Mouse (Mus musculus) midbrain, postnatal 0 days (tissue): ENCODE results near the gene Eif4e1b. TPM values are rescaled to one million over a fixed set of nuclear protein-coding genes. Genes with fewer than 3 reads are reported as not detected.

Source experiments
- ATAC-seq: fragments of 200-750 bp; cut with Nextera tagmentation; 2 replicates; pipeline ENCODE4 v1.8.0; 2017; ENCODE audit warnings: moderate number of reproducible peaks, mild to moderate bottlenecking, moderate TSS enrichment, moderate library complexity; ENCODE audit not compliant: low FRiP score
- DNase-seq: peaks from one replicate; pipeline ENCODE4 v3.0.0-alpha.2; 2015; ENCODE audit warnings: low spot score
- H3K27ac ChIP-seq: fragments of 300-500 bp; sonication (generic); 2 replicates; pipeline ENCODE4 v1.5.1; 2014; ENCODE audit warnings: low read depth, mild to moderate bottlenecking, low read length, mixed read lengths
- H3K27me3 ChIP-seq: fragments of 300-500 bp; sonication (generic); 2 replicates; pipeline ENCODE4 v1.6.1; 2014; ENCODE audit warnings: low read length, control low read depth, mixed read lengths; ENCODE audit not compliant: insufficient read depth
- H3K36me3 ChIP-seq: fragments of 300-500 bp; sonication (generic); 2 replicates; pipeline ENCODE4 v1.6.1; 2014; ENCODE audit warnings: low read length, control low read depth, mixed read lengths; ENCODE audit not compliant: insufficient read depth
- H3K4me1 ChIP-seq: fragments of 300-500 bp; sonication (generic); 2 replicates; pipeline ENCODE4 v1.6.1; 2014; ENCODE audit warnings: mild to moderate bottlenecking, control low read depth, antibody characterized with exemption, low read length, mixed read lengths; ENCODE audit not compliant: insufficient read depth
- H3K4me2 ChIP-seq: fragments of 300-500 bp; sonication (generic); 2 replicates; pipeline ENCODE4 v1.6.1; 2014; ENCODE audit warnings: low read depth, mild to moderate bottlenecking, low read length, mixed read lengths; ENCODE audit not compliant: poor library complexity, severe bottlenecking
- H3K4me3 ChIP-seq: fragments of 300-500 bp; sonication (generic); 2 replicates; pipeline ENCODE4 v1.5.1; 2014; ENCODE audit warnings: low read depth, mild to moderate bottlenecking, low read length, moderate library complexity
- H3K9ac ChIP-seq: fragments of 300-500 bp; sonication (generic); replicated peaks from 2 replicates; pipeline ENCODE4 v1.6.1; 2014; ENCODE audit warnings: mild to moderate bottlenecking, low read length, moderate library complexity, mixed read lengths; ENCODE audit not compliant: poor library complexity, severe bottlenecking
- H3K9me3 ChIP-seq: fragments of 300-500 bp; sonication (generic); 2 replicates; pipeline ENCODE4 v1.6.1; 2016; ENCODE audit warnings: low read length, control low read depth
- CTCF ChIP-seq: IDR thresholded peaks from 2 replicates; pipeline ENCODE4 v1.5.1; 2016; ENCODE audit warnings: antibody characterized with exemption, mild to moderate bottlenecking
- whole genome bisulfite sequencing: fragments of 180-500 bp; shearing (Covaris S2); extraction: QIAGEN DNeasy Blood & Tissue Kit; methylation state at CpG from one replicate; pipeline ENCODE4 v1.1.7; 2014; 5-methylcytosine and 5-hydroxymethylcytosine counted together
- polyA plus RNA-seq: library from polyadenylated mRNA; unstranded; fragments of >200 nt; fragmentation: Nextera tagmentation; extraction: Ambion mirVana; gene quantifications from 2 replicates; pipeline ENCODE4 v1.2.1, GENCODE M21; 2015
- total RNA-seq: library from RNA; depleted of rRNA; stranded (reverse); fragments of >200 nt; gene quantifications from 2 replicates; pipeline ENCODE4 v1.2.3, GENCODE M21; 2014

Eif4e1b gene
- total and polyA plus RNA-seq, 2 experiments from 2014 or later = not detected

DNA sequence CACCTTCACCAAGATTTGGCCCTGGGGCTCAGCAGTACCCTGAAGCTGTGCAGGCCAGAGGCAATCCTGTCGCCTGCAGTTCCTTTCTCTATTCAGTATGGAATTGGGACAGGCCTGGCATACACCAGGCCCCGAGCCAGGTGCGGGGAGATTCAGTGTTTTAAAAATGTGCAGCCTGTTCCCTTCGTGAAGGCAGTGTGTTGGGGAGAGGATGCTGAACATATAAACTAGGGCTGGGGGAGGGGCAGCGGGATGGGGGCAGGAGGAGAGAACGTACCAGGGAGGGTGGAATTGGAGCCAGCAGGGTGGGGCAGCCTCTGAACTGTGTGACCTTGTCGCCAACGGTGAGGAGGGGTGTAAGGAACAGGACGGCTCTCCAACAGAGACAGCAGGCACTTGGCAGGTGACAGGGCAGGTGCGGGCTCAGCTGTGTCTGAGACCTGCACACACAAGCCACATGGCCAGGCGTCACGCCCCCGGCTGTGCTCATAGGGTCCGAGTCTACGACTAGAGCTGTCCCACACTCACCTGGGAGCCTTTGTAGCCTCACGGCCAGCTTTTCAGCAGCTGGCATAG is 10.3 kb downstream of the Eif4e1b start:
- H3K4me1 ChIP-seq = peaks cover 4% of the 10 kb centered on the region; the same call in 1 of the 2 replicates
- H3K36me3 ChIP-seq = no peaks in the 10 kb centered on the region; the same call in 1 of the 2 replicates
- H3K4me3 ChIP-seq = no peak overlapping the region
- DNase-seq = no peak
- no peak overlapping the region for H3K27ac ChIP-seq
- no peak for TF ChIP-seq CTCF
- no peaks in the 10 kb centered on the region for H3K9me3 ChIP-seq
- WGBS = 82% methylated on average over 16 of the region's 16 CpGs
- no peak overlapping the region for H3K9ac ChIP-seq
- ATAC-seq = no peak
- no peak overlapping the region for H3K4me2 ChIP-seq
- no peaks in the 10 kb centered on the region for H3K27me3 ChIP-seq

DNA sequence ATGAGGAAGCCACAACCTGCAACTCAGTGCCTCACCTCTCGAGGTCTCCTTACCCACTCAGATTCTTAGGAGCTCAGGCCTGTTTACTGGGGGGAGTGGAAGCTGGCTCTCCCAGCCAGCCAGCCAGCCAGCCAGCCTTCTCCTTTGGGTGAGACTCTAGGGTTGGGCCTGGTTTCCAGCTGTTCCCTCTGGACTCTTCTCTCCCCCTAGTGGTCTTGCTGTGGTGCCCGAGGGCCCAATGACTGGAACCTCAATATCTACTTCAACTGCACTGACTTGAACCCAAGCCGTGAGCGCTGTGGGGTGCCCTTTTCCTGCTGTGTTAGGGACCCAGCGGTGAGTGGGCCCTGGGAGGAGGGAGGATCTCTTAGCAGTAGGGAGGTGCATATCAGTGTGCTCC is 11.0 kb downstream of the Eif4e1b start:
- Histone ChIP-seq H3K27me3 (no peaks in the 10 kb centered on the region), H3K36me3 (no peaks in the 10 kb centered on the region; the same call in 1 of the 2 replicates), H3K9me3 (no peaks in the 10 kb centered on the region), H3K27ac (no peak overlapping the region), H3K4me1 (peaks cover 4% of the 10 kb centered on the region; the same call in 1 of the 2 replicates), H3K9ac (no peak overlapping the region), H3K4me3 (no peak overlapping the region), H3K4me2 (no peak overlapping the region)
- DNase-seq (no peak), ATAC-seq (no peak)
- peak; percentile 28; the same call in 1 of the 2 replicates for TF ChIP-seq CTCF
- WGBS = 57% methylated on average over 5 of the region's 5 CpGs

DNA sequence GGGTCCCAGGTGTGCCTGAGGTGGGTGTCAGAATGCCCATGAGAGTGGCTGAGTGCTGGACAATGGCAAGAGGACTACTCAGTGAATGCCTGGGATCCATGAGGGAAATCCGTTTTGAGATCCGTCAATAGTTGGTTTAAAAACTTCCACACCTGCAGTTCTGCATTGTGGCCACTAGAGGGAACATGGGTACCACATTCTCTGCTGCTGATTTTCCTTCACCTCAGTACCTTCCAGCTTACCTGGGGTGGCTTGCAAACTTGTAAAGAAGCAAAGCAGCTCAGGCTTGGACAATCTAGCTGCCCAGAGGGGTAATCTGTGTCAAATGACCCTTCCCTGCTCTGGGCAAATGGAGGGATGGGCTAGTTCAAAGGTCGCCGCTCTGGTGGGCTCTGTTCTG is 13.6 kb downstream of the Eif4e1b start:
- WGBS = 44% methylated on average over 4 of the region's 4 CpGs
- TF ChIP-seq CTCF = peak; percentile 97

DNA sequence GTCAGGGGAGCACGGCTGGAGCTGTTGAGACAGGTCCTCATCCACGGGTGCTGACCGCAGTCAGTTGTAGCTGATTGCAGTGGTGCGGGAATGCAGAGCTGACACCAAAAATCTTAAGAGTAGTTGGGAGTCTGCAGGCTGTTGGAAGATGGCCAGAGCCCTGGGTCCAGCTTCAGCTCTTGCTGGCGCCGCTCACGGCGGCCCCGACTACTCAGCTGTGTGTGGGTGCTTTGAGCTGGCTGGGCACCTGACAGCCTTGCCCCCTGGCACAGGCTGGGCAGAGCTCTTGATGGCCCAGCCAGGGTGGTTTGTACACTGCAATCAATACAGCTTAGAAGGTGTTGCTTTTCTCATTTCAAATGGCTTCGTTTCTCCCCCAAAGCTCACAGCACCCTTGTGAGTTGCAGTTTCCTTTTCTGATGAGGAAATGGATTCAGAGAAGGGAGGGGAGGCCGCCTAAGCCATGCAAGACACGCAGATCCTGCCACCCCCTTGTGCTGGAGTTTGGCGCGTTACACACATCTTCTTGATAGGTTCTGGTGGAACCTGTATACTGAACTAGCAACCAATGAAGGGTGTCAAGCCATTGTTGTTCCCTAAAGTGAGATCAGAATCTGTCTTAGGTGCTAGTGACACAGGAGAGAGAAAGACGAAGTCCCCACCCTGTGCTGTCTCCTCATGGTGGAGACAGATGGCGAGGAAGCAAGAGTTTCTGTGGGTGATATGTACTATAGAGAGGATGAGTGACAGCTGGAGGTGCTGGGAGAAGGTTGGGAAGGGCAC is 14.3 kb downstream of the Eif4e1b start:
- no peak overlapping the region for H3K4me3 ChIP-seq
- no peaks in the 10 kb centered on the region for H3K4me1 ChIP-seq
- no peak for DNase-seq
- no peak for ATAC-seq
- no peak overlapping the region for H3K9ac ChIP-seq
- TF ChIP-seq CTCF = no peak
- H3K36me3 ChIP-seq = no peaks in the 10 kb centered on the region; the same call in 1 of the 2 replicates
- H3K9me3 ChIP-seq = no peaks in the 10 kb centered on the region
- no peak overlapping the region for H3K27ac ChIP-seq
- 81% methylated on average over 16 of the region's 16 CpGs for WGBS
- H3K27me3 ChIP-seq = no peaks in the 10 kb centered on the region
- H3K4me2 ChIP-seq = no peak overlapping the region

More for the DNA sequence above, 13.6 kb downstream of the Eif4e1b start:
- no peak overlapping the region for H3K27ac ChIP-seq
- H3K4me3 ChIP-seq = no peak overlapping the region
- H3K4me2 ChIP-seq = no peak overlapping the region
- H3K36me3 ChIP-seq = no peaks in the 10 kb centered on the region; the same call in 1 of the 2 replicates
- H3K9ac ChIP-seq = no peak overlapping the region
- H3K9me3 ChIP-seq = no peaks in the 10 kb centered on the region
- no peaks in the 10 kb centered on the region for H3K4me1 ChIP-seq
- H3K27me3 ChIP-seq = no peaks in the 10 kb centered on the region
- ATAC-seq (no peak), DNase-seq (peak; percentile 69)

DNA sequence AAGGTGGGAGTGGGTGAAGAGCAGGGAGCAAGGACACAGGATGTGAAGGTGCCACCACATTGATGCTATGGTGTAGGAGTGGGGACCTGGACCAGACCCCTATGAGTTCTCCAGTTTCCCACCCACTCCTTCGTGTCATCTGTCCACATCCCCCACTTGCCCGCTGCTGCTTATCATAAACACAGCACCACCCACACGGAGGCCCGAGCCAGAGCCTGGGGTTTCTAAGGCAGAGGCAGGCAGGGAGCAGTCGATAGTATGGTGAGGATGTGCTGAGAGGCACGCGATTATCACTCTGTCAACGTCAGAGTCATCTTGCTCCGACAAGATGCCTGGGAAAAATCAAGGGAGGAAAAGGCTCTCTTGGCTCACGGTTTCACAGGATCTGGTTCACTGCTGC is 14.9 kb downstream of the Eif4e1b start:
- no peaks in the 10 kb centered on the region for H3K9me3 ChIP-seq
- DNase-seq = no peak
- H3K27me3 ChIP-seq = no peaks in the 10 kb centered on the region
- H3K36me3 ChIP-seq = no peaks in the 10 kb centered on the region; the same call in 1 of the 2 replicates
- no peak overlapping the region for H3K4me2 ChIP-seq
- no peaks in the 10 kb centered on the region for H3K4me1 ChIP-seq
- H3K27ac ChIP-seq = no peak overlapping the region
- no peak for TF ChIP-seq CTCF
- H3K4me3 ChIP-seq = no peak overlapping the region
- no peak overlapping the region for H3K9ac ChIP-seq
- no peak for ATAC-seq
- 81% methylated on average over 10 of the region's 10 CpGs for WGBS

DNA sequence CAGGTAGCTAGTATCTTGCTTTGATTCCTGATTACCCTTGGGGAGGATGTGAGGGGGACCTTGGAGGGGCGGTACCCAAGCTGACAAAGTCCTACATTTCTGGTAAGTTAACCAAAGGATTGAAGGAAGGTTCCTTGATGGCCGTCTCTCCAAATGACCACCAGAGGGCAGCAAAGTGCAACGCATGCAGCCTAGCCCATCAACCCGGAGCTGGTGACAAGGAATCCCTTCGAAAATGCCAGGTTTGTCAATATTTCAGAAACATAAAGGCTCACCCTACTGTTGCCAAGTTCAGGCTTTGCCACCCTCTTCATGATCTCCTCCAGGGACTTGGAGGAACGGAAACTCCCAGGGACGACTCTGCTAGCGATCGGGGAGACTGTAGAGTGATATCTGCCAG is 15.9 kb downstream of the Eif4e1b start:
- peak; percentile 99 for TF ChIP-seq CTCF
- Histone ChIP-seq H3K36me3 (no peaks in the 10 kb centered on the region; the same call in 1 of the 2 replicates), H3K27ac (no peak overlapping the region), H3K9ac (no peak overlapping the region), H3K4me1 (no peaks in the 10 kb centered on the region), H3K4me3 (no peak overlapping the region), H3K27me3 (no peaks in the 10 kb centered on the region), H3K4me2 (no peak overlapping the region; the same call in 1 of the 2 replicates), H3K9me3 (no peaks in the 10 kb centered on the region)
- 17% methylated on average over 9 of the region's 9 CpGs for WGBS
- DNase-seq = peak; percentile 89
- ATAC-seq = no peak
